Mouse (Mus musculus) kidney, postnatal 25 days (tissue): Measurements from ENCODE around the gene Inha.

Experiments used
- DNase-seq, 2 experiments: peaks; one replicate each; pipeline ENCODE4 v3.0.0; 2021; ENCODE audit warnings: mixed read lengths in 2 of 2

The Inha gene

GRCm38 (mm10) chr1:75490785-75491551, 15.9 kb upstream of the Inha start:
- no peak for DNase-seq

GRCm38 (mm10) chr1:75492579-75493170, 14.2 kb upstream of the Inha start:
- no peak for DNase-seq

GRCm38 (mm10) chr1:75494878-75495548, 11.9 kb upstream of the Inha start:
- peak in 1 of 2 experiments; percentile 58 for DNase-seq

- DNase-seq, result no peak
These were observed 8.0 kb upstream of the Inha start for GRCm38 (mm10) chr1:75498897-75499296.

GRCm38 (mm10) chr1:75499441-75499840, 7.4 kb upstream of the Inha start:
- no peak for DNase-seq

- DNase-seq, result no peak
These were observed 5.0 kb upstream of the Inha start for GRCm38 (mm10) chr1:75501905-75502304.

- no peak for DNase-seq
These were observed 3.8 kb upstream of the Inha start for GRCm38 (mm10) chr1:75502945-75503650.

GRCm38 (mm10) chr1:75503651-75503980, 3.3 kb upstream of the Inha start:
- no peak for DNase-seq

GRCm38 (mm10) chr1:75504256-75505045, 2.4 kb upstream of the Inha start:
- no peak for DNase-seq

- peak; percentile 38 to 71 for DNase-seq
These were observed 1.5 kb upstream of the Inha start for GRCm38 (mm10) chr1:75505159-75505955.

- DNase-seq, result peak; percentile 51 to 78
These were observed 683 bp upstream of the Inha start, which contains the start of gene Obsl1 for GRCm38 (mm10) chr1:75505956-75506831. Gene Obsl1 (minus strand): TSS chr1:75506452.

GRCm38 (mm10) chr1:75509586-75509985, 2.7 kb downstream of the Inha start:
- no peak for DNase-seq

- no peak for DNase-seq
These were observed 3.3 kb downstream of the Inha start for GRCm38 (mm10) chr1:75510154-75510553.

- DNase-seq, result peak in 1 of 2 experiments; percentile 14
These were observed 4.7 kb downstream of the Inha start for GRCm38 (mm10) chr1:75511437-75512210.

- DNase-seq, result no peak
These were observed 5.7 kb downstream of the Inha start for GRCm38 (mm10) chr1:75512550-75512949.

- no peak for DNase-seq
These were observed 10.0 kb downstream of the Inha start for GRCm38 (mm10) chr1:75516703-75517380.

- peak in 1 of 2 experiments; percentile 42 for DNase-seq
These were observed 11.1 kb downstream of the Inha start for GRCm38 (mm10) chr1:75517984-75518383.

- no peak for DNase-seq
These were observed 11.6 kb downstream of the Inha start for GRCm38 (mm10) chr1:75518427-75518826.

GRCm38 (mm10) chr1:75519576-75519975, 12.7 kb downstream of the Inha start:
- DNase-seq, result no peak
